20 mouse cellular contexts compared by ENCODE assay signal in the genomic region with DNA sequence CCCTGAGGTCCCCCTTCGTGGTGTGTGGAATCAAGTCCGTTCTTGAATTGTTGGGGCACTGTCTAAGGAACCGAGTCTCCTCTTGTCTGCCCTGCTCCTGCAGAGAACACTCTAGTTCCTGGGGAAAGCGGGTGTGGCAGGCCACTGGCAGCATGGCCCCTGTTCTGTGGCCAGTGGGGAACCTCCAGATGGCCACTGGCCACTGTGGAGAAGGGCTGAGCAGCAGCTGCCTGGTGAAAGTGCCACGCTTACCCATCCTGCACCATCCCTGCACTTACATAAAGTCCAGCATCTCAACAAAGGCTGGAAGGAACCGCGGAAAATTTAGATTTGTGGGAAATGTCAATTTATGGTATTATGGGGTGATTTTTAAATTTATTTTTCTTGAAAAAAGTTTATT. TPM values are rescaled to one million over a fixed set of nuclear protein-coding genes. Genes with fewer than 3 reads are reported as not detected.
A peak's percentile ranks its signal among the peaks of the same experiment; 100 is the strongest.
DNase-seq lines count a peak whose midpoint lies in the region; ATAC-seq and TF ChIP-seq lines count a peak whose summit lies in the region.
"Had no signal": no experiment of that assay in that cellular context is flagged by ENCODE, and none has a peak within 500 bp of the region (broad histone marks: within the 10 kb centered on the region; RNA-seq: fewer than 3 reads in every experiment).

No protein-coding gene starts in this region.

- WGBS in embryonic facial prominence, embryonic 13.5 days: 65% methylated on average over 7 of the region's 7 CpGs
- 89% methylated on average over 7 of the region's 7 CpGs for WGBS in limb, embryonic 11.5 days
- WGBS in midbrain, embryonic 10.5 days: 92% methylated on average over 7 of the region's 7 CpGs
- 88% methylated on average over 7 of the region's 7 CpGs for WGBS in forebrain, embryonic 14.5 days

- peak overlapping the region; percentile 46 for H3K27ac ChIP-seq in gastrocnemius, adult 2 months
- peak overlapping the region; percentile 24; the same call in 1 of the 2 replicates for H3K27ac ChIP-seq in embryonic facial prominence, embryonic 13.5 days
- H3K27ac ChIP-seq in limb, embryonic 11.5 days (replicated peaks; ENCODE audit: low read depth, low read length): 0 out of 2 replicates have a peak overlapping the region, but pooled peaks have one; percentile 21
- no peak overlapping the region for H3K27ac ChIP-seq in midbrain, embryonic 10.5 days (replicated peaks)
- no peak overlapping the region for H3K27ac ChIP-seq in forebrain, embryonic 14.5 days (ENCODE audit: low read depth, low read length)
- H3K27ac ChIP-seq: forebrain, embryonic 12.5 days; hindbrain, embryonic 10.5 days; hindbrain, embryonic 14.5 days; intestine, embryonic 15.5 days had no signal

- H3K4me3 ChIP-seq in gastrocnemius, adult 2 months: no peak overlapping the region
- no peak overlapping the region for H3K4me3 ChIP-seq in embryonic facial prominence, embryonic 13.5 days
- H3K4me3 ChIP-seq in limb, embryonic 11.5 days (ENCODE audit: low read depth, low read length): no peak overlapping the region
- H3K4me3 ChIP-seq in midbrain, embryonic 10.5 days: no peak overlapping the region
- no peak overlapping the region for H3K4me3 ChIP-seq in forebrain, embryonic 14.5 days (ENCODE audit: low read depth, low read length)
- H3K4me3 ChIP-seq: forebrain, embryonic 12.5 days; heart, embryonic 12.5 days; hindbrain, embryonic 10.5 days; intestine, embryonic 15.5 days had no signal

- intact Hi-C loops in gastrocnemius, adult 2 months (cut with DNase I): no loop called here

- DNase-seq in gastrocnemius, adult 2 months: peak; percentile 53
- DNase-seq in gastrocnemius, adult 8-10 months (ENCODE audit: low spot score in 2 of 2): no peak
- DNase-seq in MN1 (ENCODE audit: low spot score): peak; percentile 42
- DNase-seq in limb, embryonic 11.5 days (ENCODE audit: low spot score): no peak
- no peak for DNase-seq in midbrain, embryonic 10.5 days (ENCODE audit: low spot score)
- DNase-seq in spleen, postnatal 36 days (ENCODE audit: low spot score in 2 of 2): no peak
- no peak for DNase-seq in forebrain, embryonic 14.5 days (ENCODE audit: low spot score)
- DNase-seq: adrenal gland, postnatal 14 days; cerebellum, adult 8-10 months; forebrain, postnatal 0 days; gastrocnemius, postnatal 14 days had no signal

- peaks cover 68% of the 10 kb centered on the region for H3K36me3 ChIP-seq in embryonic facial prominence, embryonic 13.5 days
- H3K36me3 ChIP-seq in limb, embryonic 11.5 days (ENCODE audit: control insufficient read depth, insufficient read depth, low read length): peaks cover 6% of the 10 kb centered on the region; the same call in 1 of the 2 replicates
- peaks cover 64% of the 10 kb centered on the region for H3K36me3 ChIP-seq in midbrain, embryonic 10.5 days
- H3K36me3 ChIP-seq in forebrain, embryonic 14.5 days (ENCODE audit: control insufficient read depth, insufficient read depth, low read length): peaks cover 32% of the 10 kb centered on the region

- no peak overlapping the region for H3K4me2 ChIP-seq in embryonic facial prominence, embryonic 13.5 days
- H3K4me2 ChIP-seq in limb, embryonic 11.5 days (ENCODE audit: low read depth, severe bottlenecking): no peak overlapping the region
- H3K4me2 ChIP-seq in forebrain, embryonic 14.5 days (ENCODE audit: low read length): no peak overlapping the region
- H3K4me2 ChIP-seq: forebrain, embryonic 12.5 days; heart, embryonic 12.5 days; hindbrain, embryonic 14.5 days; intestine, embryonic 15.5 days had no signal

- H3K4me1 ChIP-seq in embryonic facial prominence, embryonic 13.5 days: peaks cover 58% of the 10 kb centered on the region
- peaks cover 18% of the 10 kb centered on the region for H3K4me1 ChIP-seq in limb, embryonic 11.5 days (ENCODE audit: control insufficient read depth, insufficient read depth, low read length)
- H3K4me1 ChIP-seq in midbrain, embryonic 10.5 days: no peaks in the 10 kb centered on the region
- H3K4me1 ChIP-seq in forebrain, embryonic 14.5 days (ENCODE audit: control insufficient read depth, insufficient read depth, low read length): no peaks in the 10 kb centered on the region
- H3K4me1 ChIP-seq: forebrain, embryonic 12.5 days; hindbrain, embryonic 10.5 days; intestine, embryonic 15.5 days had no signal

- H3K9me3 ChIP-seq in embryonic facial prominence, embryonic 13.5 days: no peaks in the 10 kb centered on the region
- no peaks in the 10 kb centered on the region for H3K9me3 ChIP-seq in limb, embryonic 11.5 days (ENCODE audit: control insufficient read depth, low read length)
- no peaks in the 10 kb centered on the region for H3K9me3 ChIP-seq in midbrain, embryonic 10.5 days (replicated peaks)
- no peaks in the 10 kb centered on the region for H3K9me3 ChIP-seq in forebrain, embryonic 14.5 days (replicated peaks; ENCODE audit: control insufficient read depth, low read length)
- H3K9me3 ChIP-seq: forebrain, embryonic 12.5 days; G1E; heart, embryonic 12.5 days; hindbrain, embryonic 10.5 days; intestine, embryonic 15.5 days had no signal

- no peak for ATAC-seq in embryonic facial prominence, embryonic 13.5 days (ENCODE audit: insufficient number of reproducible peaks, insufficient read depth, low FRiP score, low TSS enrichment, low read depth)
- ATAC-seq in limb, embryonic 11.5 days (ENCODE audit: insufficient number of reproducible peaks, low FRiP score, low TSS enrichment, low read depth): no peak
- ATAC-seq in forebrain, embryonic 14.5 days: no peak
- ATAC-seq: activated CD4-positive, CD25-positive, alpha-beta regulatory T cell, adult 4 months; forebrain, postnatal 0 days; intestine, embryonic 15.5 days; Patski had no signal

- no peak for TF ChIP-seq CTCF in gastrocnemius, adult 2 months (IDR thresholded peaks at IDR 0.05)

- no peaks in the 10 kb centered on the region for H3K27me3 ChIP-seq in embryonic facial prominence, embryonic 13.5 days
- no peaks in the 10 kb centered on the region for H3K27me3 ChIP-seq in limb, embryonic 11.5 days (ENCODE audit: control insufficient read depth, insufficient read depth, low read length)
- no peaks in the 10 kb centered on the region for H3K27me3 ChIP-seq in midbrain, embryonic 10.5 days (ENCODE audit: low read depth, poor library complexity, severe bottlenecking)
- H3K27me3 ChIP-seq in forebrain, embryonic 14.5 days (replicated peaks; ENCODE audit: control insufficient read depth, insufficient read depth, low read length): no peaks in the 10 kb centered on the region
- H3K27me3 ChIP-seq: forebrain, embryonic 12.5 days; heart, embryonic 12.5 days; intestine, embryonic 15.5 days; Patski had no signal

- no peak overlapping the region for H3K9ac ChIP-seq in embryonic facial prominence, embryonic 13.5 days
- no peak overlapping the region for H3K9ac ChIP-seq in limb, embryonic 11.5 days (ENCODE audit: low read length)
- no peak overlapping the region for H3K9ac ChIP-seq in forebrain, embryonic 14.5 days (ENCODE audit: low read length)
- H3K9ac ChIP-seq: forebrain, embryonic 12.5 days; forebrain, postnatal 0 days; heart, embryonic 12.5 days; hindbrain, embryonic 14.5 days; intestine, embryonic 15.5 days had no signal

RNA-seq across cellular contexts. Expression of gene Pqlc2, which starts 34.1 kb away (rescaled TPM):
- total RNA-seq in gastrocnemius, adult 2 months (2021): 1 to 10 TPM; 4.9 to 7.2 TPM
- 1 to 10 TPM; 5.1 to 8.3 (median 5.5) TPM for total RNA-seq in gastrocnemius, adult 8-10 months (2022)
- polyA plus RNA-seq in embryonic facial prominence, embryonic 13.5 days (2015; fragmentation: Nextera tagmentation; extraction: Ambion mirVana): 14.9 and 16.7 TPM in 2 replicates
- 13.0 and 16.1 TPM in 2 replicates for polyA plus RNA-seq in limb, embryonic 11.5 days (2014; fragmentation: Nextera tagmentation; extraction: Ambion mirVana)
- polyA plus RNA-seq in midbrain, embryonic 10.5 days (2016; fragmentation: Nextera tagmentation; extraction: Ambion mirVana): 15.9 and 16.1 TPM in 2 replicates
- polyA plus RNA-seq in forebrain, embryonic 14.5 days (2014; fragmentation: Nextera tagmentation; extraction: Ambion mirVana): 8.9 and 10.5 TPM in 2 replicates

RNA-seq across cellular contexts. Expression of gene Akr7a5, which starts 34.1 kb away (rescaled TPM):
- total RNA-seq in gastrocnemius, adult 2 months (2021): 10 to 100 TPM; 31.2 to 34.7 TPM
- total RNA-seq in gastrocnemius, adult 8-10 months (2022): 10 to 100 TPM; 35.8 to 37.3 (median 37.0) TPM
- 91.9 and 121 TPM in 2 replicates for polyA plus RNA-seq in embryonic facial prominence, embryonic 13.5 days (2015; fragmentation: Nextera tagmentation; extraction: Ambion mirVana)
- 121 and 139 TPM in 2 replicates for polyA plus RNA-seq in limb, embryonic 11.5 days (2014; fragmentation: Nextera tagmentation; extraction: Ambion mirVana)
- 99.7 and 103 TPM in 2 replicates for polyA plus RNA-seq in midbrain, embryonic 10.5 days (2016; fragmentation: Nextera tagmentation; extraction: Ambion mirVana)
- 56.6 and 59.4 TPM in 2 replicates for polyA plus RNA-seq in forebrain, embryonic 14.5 days (2014; fragmentation: Nextera tagmentation; extraction: Ambion mirVana)

Comparison
In these comparisons a context has a peak if more than half of its experiments do, and no peak if none do; other contexts are left out.
1. DNase-seq: peak in gastrocnemius, adult 2 months (single experiment) and MN1 (single experiment); none in gastrocnemius, adult 8-10 months (0 of 2), limb, embryonic 11.5 days (single experiment), midbrain, embryonic 10.5 days (single experiment), spleen, postnatal 36 days (0 of 2) and forebrain, embryonic 14.5 days (single experiment).
2. H3K27ac ChIP-seq: peak in gastrocnemius, adult 2 months (single experiment), embryonic facial prominence, embryonic 13.5 days (single experiment) and limb, embryonic 11.5 days (single experiment); none in midbrain, embryonic 10.5 days (single experiment) and forebrain, embryonic 14.5 days (single experiment).